Mouse (Mus musculus): ENCODE data around the gene Ptpru.

Ptpru gene

DNA sequence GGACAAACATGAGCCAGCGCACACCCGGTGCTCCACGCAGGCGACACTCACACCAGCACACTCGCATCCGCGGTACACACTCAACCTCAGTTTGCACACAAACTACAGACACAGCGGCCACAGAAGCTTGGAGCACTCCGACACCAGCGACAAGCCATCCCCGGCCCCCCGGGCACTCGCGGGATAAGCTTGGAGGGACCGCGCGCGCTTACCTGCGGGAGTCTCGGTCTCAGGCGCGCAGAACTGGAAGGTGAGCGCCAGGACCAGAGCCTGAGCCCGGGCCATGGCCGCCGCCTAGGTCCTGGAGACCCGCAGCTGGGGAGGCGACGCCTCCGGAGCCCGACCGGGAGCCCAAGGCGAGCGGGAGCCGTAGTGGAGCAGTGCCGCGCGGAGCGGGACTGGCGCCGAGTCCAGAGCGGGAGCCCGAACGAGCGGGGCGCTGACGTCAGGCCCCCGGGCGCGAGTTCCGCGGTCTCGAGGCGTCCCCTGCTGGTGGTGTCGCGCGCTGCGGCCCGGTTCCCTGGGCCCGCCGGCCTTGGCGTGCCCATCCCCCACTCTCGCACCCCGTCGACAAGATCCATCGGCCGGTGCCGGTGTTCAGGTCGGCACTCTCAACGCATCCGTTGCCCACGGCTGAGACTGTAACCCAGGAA lies at the start of gene Ptpru:
Gene Ptpru (minus strand): TSS at position 417 of the 653 bp plus-strand sequence.
- peak; percentile 87 to 90 for DNase-seq

GRCm38 (mm10) chr4:131885376-131885775 lies 47.3 kb upstream of the Ptpru start:
- DNase-seq, result no peak

GRCm38 (mm10) chr4:131883571-131883970 lies 45.5 kb upstream of the Ptpru start:
- DNase-seq, result peak in 1 of 2 experiments; percentile 13

- no peak for DNase-seq
These were observed 43.2 kb upstream of the Ptpru start for GRCm38 (mm10) chr4:131881306-131881705.

DNA sequence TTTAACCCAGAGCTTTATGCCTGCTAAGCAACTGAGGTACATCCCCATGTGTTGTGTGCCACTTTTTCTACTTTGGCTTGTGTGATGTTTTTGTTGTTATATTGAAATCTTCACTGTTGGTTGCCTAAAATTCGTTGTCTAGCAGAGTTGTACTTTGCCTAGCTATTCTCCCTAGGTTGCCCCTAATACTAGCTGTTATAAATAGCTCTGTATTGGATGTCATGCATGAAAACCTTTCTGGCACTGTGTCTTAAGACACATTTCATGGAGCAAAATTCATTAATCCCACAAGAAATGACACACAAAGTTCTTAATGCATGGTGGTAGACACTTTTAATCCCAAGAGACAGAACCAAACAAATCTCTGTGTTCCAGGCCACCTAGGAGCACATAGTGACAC lies 41.6 kb upstream of the Ptpru start:
- no peak for DNase-seq

DNA sequence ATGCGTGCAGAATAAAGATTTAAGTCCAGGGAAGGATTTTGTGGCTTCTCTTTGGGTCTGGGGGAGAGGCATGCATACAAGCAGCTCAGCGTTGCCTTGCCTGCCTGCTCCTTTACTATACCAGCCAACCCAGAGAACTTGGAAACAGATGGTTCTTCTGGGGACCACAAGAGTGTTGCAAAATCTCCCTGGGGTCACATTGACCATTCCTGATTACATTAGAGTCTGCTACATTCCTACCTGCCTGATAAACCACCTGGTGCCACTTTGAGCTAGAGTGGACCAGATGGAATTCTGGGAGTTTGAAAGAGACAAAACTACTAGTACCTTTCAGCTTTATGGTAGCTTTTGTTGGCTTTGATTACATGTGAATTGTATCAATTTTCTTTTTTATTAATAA lies 38.7 kb upstream of the Ptpru start:
- DNase-seq, result peak; percentile 34 to 65

- no peak for DNase-seq
These were observed 37.2 kb upstream of the Ptpru start for GRCm38 (mm10) chr4:131875242-131875641.

- no peak for DNase-seq
These were observed 36.5 kb upstream of the Ptpru start for GRCm38 (mm10) chr4:131874567-131874966.

GRCm38 (mm10) chr4:131874169-131874536 lies 36.1 kb upstream of the Ptpru start:
- no peak for DNase-seq

- DNase-seq, result peak; percentile 92 to 95
These were observed 35.4 kb upstream of the Ptpru start, which contains the start of gene Srsf4 for GRCm38 (mm10) chr4:131873293-131874168. Srsf4 (plus strand) TSS chr4:131873617.

- no peak for DNase-seq
These were observed 34.7 kb upstream of the Ptpru start for GRCm38 (mm10) chr4:131872672-131873292.

DNA sequence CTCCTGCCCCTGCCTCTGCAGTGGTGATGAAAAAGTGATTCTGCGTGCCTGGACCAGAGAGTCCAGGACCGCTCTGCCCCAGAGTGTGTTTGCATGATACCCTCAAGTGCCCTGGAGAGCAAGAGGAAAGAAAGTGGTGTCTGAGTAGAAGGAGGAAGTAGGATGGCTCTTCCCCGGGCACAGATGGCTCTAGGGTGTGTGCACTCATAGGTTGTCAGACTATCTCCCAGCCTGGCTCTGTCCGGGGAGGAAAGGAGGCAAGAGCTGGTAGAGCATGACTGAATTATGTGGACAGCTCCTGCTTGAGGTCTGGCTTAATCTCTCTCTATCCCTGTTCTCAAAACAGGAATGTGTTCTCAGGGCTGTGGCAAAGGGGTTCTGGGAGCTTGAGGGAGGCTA lies 23.3 kb upstream of the Ptpru start:
- no peak for DNase-seq

GRCm38 (mm10) chr4:131860492-131861340 lies 22.6 kb upstream of the Ptpru start:
- DNase-seq, result peak; percentile 78 to 81

- DNase-seq, result no peak
These were observed 16.9 kb upstream of the Ptpru start for GRCm38 (mm10) chr4:131854950-131855349.

DNA sequence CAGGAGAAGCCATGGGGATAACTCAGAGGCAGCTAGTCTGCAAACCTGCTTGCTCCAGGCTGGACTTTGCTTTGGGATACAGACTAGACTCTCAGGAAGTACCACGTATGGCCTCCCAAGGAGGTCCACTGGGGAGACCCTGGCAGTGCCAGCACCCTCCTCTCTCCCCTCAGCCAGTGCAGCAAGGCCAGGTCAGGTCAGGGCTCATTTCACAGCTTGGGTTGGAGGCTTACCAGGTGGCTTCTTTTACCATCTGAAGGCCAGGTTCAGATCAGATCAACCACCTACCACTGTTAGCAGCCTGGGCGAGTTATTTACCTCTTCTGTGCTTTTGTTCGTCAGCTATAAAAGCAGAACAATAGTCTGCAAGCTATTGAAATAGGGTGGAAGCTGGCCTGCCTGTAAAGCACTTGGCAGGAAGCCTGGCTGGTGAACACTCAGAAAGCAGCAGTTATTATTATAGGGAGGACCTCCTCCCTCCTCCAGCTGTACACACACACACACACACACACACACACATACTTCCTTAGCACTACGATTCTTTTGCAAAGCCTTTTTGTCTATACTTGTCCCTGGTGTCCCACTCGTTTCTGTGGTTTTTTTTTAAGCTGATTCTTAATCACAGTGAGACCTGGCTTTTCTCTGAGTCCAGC lies 12.0 kb upstream of the Ptpru start:
- DNase-seq, result peak; percentile 72 to 79

GRCm38 (mm10) chr4:131848082-131848481 lies 10.0 kb upstream of the Ptpru start:
- DNase-seq, result no peak

DNA sequence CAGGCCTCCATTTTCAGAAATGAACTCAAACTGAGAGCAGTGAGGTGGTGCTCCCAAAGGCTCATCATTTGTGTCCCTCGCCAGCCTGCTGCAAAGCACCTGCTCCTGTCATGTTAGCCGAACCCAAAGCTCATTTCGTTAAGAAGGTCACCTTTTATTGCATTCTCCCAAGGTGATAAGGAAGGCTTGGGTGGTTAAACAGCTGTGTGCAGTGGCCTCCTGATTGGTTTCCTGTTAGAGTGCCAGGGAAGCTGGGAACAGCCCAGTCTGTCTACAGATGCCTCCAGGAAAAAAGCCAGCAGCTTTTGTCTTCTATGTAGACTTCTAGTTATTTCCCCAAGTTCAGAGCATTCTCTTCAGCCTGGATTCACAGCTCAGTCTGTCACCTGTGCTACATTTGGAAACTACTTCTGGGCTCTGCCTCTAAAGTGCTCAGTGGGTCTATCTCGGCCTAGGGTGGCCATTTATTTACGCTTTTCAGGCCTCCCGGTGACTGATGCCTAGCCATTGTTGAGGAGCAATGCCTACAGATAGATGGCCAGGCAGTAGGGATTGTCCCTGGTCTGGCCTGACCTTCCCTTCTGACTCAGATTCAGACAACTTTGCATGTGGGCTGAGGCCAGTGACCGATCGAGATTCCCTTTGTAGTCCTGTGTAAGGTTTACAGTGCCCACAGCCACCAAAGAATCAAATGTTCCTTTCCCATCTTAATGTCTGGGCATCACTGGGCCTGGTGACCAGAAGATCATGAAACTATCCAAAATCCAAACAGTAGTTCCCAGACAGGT lies 8.1 kb upstream of the Ptpru start:
- no peak for DNase-seq

GRCm38 (mm10) chr4:131843290-131843743 lies 5.2 kb upstream of the Ptpru start, which contains the start of gene Mecr:
Mecr (plus strand) TSS chr4:131843470.
- peak; percentile 93 for DNase-seq

DNA sequence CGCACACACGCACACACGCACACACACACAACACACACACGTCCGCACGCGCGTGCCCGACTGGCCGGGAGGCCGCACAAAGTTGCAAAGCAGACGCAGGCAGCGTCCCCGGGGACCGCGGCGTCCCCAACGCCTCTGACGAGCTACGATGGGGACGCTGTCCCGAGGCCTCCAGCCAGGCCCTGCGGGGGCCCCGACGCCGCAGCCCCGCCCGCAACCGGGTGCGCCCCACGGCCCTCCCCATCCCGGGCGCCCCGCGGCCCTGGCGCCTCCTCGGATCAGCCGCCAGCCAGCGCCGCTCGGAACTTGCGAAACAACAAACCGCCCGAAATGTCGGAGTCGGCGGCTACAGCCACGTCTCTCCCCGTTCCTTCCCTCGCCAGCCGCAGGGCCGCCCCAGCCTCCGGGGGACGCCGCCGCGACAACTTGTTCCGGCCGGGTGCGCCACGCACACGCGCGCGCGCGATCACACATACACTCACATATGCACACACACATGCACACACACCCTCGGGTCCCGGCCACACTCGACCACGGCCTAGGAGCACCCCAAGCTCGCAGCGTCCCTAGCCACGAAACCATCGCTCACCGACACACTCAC lies 1.1 kb downstream of the Ptpru start:
- DNase-seq, result peak; percentile 47 to 62

DNA sequence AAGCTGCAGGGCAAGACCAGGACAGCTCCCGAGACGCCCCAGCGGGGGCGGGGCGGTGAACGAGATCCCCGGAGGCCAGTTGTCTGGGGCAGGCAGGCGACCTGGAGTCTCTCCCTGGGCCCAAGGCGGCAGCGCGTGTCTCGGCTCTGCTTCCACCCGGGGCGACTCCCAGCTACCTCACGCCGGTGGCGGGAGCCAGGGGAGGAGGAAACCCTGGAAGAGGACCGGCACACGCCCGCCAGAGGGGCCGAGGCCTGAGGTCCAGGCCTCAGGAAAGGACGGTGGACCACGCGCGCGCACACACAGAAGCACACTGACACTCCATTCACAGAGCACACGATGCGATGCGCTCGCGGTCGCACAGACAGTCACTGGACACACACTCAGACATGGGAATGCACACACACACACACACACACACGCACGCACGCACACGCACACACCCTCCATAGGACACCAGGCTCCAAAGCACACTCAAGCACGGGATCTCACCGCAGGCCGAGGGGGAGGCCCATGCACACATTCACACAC lies 1.7 kb downstream of the Ptpru start:
- peak; percentile 64 to 74 for DNase-seq
